Mouse (Mus musculus) erythroblast, embryonic 14.5 days (primary cell): Measurements from ENCODE around the gene Rgs10.

ENCODE experiments used
- GATA1 ChIP-seq: IDR thresholded peaks from 2 replicates; pipeline ENCODE4 v1.6.1; 2012; ENCODE audit warnings: low read length, inconsistent platforms, mixed read lengths
- TAL1 ChIP-seq: IDR thresholded peaks from 3 replicates; pipeline ENCODE4 v1.6.1; 2012; ENCODE audit warnings: low read length, inconsistent platforms, mixed read lengths

DNA sequence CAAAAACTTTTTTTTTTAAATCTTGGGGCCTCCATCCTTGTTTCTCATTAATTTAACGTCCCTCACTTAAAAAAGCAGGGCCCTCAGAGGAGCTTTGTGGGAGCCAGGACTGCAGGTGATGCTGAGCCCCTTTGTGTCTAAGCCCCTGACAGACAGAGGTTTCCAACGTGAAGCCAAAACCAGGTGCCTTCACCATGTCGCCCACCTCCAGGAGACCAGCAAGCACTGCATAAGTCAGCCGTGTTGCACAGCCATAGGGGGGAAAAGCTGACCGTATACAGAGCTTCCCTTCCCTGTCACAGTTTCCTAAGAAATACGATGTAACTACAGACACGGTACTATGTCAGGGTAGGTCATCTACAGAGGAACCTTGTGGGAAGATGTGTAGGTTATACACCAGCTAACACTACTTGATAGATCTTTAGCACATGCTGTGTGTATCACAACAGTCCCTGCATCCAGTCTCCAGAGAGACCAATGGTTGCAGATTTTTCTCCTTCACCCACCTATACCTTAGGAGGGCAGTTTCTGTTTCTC, 35.3 kb downstream of the Rgs10 start:
- no peak for TF ChIP-seq TAL1
- TF ChIP-seq GATA1 = no peak
